Mouse (Mus musculus): ENCODE data around the gene Psma3. TPM values are rescaled to one million over a fixed set of nuclear protein-coding genes. Genes with fewer than 3 reads are reported as not detected.

Gene Psma3
- 100 to 1,000 TPM; 381 to 435 TPM for total RNA-seq (2021)
- long read RNA-seq, experiment 1, transcript Psma3-201 (11 exons, 875 nt) = minor isoform, 13 of 250 reads
- long read RNA-seq, experiment 1, transcript Psma3-202 (11 exons, 2,846 nt) = major isoform, 211 of 250 reads
- long read RNA-seq, experiment 1, partial matches to known transcripts = 3 of 250 reads
- long read RNA-seq, experiment 1, other reads (novel, unspliced or antisense) = 16 of 250 reads
- long read RNA-seq, experiment 2, transcript Psma3-201 (11 exons, 875 nt) = minor isoform, 15 of 284 reads
- long read RNA-seq, experiment 2, transcript Psma3-202 (11 exons, 2,846 nt) = major isoform, 238 of 284 reads
- long read RNA-seq, experiment 2, partial matches to known transcripts = 7 of 284 reads
- long read RNA-seq, experiment 2, other reads (novel, unspliced or antisense) = 19 of 284 reads

DNA sequence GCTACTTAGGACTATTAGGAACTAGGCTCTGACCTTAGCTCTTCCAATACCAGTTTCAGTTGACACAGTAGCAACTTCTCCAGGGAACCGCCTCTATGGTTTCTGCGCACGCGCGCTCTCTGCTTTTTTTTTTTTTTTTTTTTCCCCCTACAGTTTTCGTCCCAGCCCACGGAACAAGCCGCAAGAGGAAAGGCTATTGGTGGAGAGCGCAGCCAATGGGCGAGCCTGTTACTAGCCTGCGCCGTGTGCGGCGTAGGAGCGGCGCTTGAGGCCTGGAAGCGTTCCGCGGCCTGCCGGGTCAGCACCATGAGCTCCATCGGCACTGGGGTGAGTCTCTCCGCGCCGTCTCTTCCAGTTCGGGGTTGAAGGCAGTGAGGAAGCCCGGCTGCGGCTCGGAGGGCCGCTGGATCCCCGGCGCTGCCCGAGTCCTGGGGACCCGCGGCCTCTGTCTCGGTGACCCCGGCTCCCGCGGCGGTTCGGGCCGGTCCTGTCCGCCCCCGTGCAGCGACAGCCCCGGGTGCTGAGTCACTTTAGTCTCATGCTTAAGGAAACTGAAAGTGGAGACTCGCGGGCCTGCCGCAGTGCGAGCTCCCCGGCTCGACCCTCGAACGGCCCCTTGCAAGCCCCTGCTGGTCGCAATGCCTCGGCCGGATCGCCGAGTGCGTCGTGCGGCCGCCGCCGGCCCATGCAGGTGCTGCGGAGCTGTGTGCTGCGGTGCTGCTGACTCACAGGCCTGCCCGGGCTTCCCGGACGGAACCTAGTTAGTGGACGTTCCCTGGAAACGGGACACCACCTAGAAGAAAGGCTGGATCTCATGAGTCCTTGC is at the start of gene Psma3:
TSS of gene Psma3 (plus strand) at position 181 of the 826 bp plus-strand sequence.
- intact Hi-C loops (cut with DNase I; ENCODE audit: low total_unique reads) = no loop called here
- peak; percentile 90 for DNase-seq

DNA sequence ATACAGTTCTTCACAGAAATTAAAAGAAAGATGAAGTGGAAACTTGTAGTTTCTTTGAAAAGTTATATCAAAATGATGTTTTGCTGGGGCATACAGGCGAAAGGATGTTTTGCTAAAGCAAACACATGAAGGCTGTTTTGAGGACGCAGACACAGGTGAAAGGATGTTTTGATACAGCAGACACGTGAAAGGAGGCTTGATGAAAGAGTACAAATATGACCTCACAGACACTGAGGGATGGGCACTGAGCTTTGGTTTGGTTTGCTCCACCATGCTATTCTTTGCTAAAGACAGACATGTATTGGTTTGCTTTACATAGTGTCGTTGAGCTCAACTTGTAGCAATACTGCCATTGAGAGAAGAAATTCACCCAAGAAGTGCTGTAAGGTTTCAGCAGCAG is 44.6 kb upstream of the Psma3 start:
- intact Hi-C loops (cut with DNase I; ENCODE audit: low total_unique reads) = no loop called here
- DNase-seq = no peak

GRCm38 (mm10) chr12:70937150-70937549 is 37.3 kb upstream of the Psma3 start:
- DNase-seq = no peak
- intact Hi-C loops (cut with DNase I; ENCODE audit: low total_unique reads) = no loop called here

- intact Hi-C loops (cut with DNase I; ENCODE audit: low total_unique reads) = no loop called here
- peak; percentile 94 for DNase-seq
These were observed 36.6 kb upstream of the Psma3 start, which contains the start of gene Actr10 for GRCm38 (mm10) chr12:70937571-70938384. Gene Actr10, plus strand, starts transcription at chr12:70937857.

GRCm38 (mm10) chr12:70940806-70941205 is 33.6 kb upstream of the Psma3 start:
- no peak for DNase-seq
- intact Hi-C loops (cut with DNase I; ENCODE audit: low total_unique reads) = no loop called here

DNA sequence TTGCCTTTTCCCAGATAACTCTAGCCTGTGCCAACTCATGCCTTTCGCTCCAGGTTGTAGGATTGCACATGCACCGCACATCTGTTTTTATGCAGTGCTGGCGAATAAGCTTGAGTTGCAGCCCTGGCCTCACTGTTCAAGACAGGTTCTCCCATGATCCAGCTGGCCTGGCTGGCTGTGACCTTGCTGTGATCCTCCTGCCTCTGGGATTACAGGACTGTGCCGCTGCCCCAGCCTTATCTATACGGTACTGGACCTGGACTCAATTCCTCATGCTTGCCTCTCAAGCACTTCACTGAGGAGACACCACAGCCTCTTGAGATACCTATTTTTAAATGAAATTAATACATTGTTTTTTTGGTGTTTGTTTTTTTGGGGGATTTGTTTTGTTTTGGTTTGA is 30.2 kb upstream of the Psma3 start:
- intact Hi-C loops (cut with DNase I; ENCODE audit: low total_unique reads) = no loop called here
- no peak for DNase-seq

DNA sequence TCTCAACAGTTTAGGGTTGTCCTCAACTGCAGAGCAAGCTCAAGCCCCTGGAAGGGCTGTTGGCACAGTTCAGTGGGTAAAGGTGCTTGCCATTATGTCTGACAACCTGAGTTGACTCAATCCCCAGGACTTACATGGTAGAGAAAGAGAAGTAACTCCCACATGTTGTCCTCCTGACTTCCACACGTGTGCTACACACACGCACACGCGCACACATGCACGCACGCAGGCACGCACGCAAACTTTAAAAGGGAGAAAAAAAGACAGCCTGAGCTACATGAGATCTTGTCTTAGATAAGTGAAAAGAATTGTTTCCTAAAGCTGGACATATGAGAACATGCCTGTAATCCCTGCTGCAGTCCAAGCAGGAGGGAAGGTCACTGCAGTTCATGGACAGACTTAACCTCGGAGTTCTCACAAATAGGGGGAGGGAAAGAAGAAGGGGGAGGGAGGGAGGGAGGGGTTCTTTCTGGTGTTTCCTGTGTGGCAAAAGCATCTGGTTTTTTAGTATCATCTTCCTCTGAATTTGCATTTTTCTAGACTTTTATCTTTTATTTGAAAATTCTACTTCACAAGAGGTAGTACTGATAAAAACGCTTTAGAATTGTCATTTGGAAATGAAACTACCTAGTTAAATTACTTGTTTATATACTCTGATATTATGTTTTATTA is 27.7 kb upstream of the Psma3 start:
- DNase-seq = no peak
- intact Hi-C loops (cut with DNase I; ENCODE audit: low total_unique reads) = no loop called here

DNA sequence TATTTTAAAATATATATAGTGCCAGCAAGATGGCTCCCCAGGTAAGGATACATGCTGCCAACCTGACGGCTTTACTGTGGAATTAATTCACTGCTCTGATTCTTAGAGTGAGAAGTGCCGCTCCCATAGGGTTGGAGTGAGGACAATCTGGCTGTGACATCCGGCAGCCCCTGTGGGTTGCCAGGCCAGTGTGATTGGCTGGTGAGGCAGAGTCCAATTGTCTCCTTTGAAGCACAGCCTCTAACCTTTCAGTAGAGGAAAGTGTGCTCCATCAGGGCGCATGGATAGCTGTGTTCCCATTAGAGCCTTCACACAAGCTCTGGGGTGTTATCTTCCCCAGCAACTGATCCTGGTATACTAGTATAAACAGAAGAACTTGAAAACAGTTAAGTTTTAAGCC is 15.8 kb upstream of the Psma3 start:
- DNase-seq = no peak
- intact Hi-C loops (cut with DNase I; ENCODE audit: low total_unique reads) = no loop called here

DNA sequence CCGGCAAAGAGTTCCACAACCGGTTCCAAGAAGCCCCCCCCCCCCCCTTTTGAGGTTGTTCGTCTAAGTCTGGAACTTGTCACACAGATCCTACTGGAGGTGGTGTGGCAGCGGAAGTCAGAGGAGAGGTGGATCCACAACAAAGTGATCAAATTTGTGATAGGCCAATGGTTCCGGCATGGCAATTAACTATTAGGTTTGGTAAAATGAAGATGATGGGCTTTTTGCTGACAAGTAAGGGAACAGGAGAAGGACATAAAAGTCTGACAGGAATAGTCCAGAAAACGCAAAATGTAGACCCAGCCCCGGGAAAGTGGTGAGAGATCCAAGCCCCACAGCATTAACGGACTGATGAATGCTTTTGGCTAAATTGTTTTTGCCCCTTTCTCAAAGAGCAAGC is 6.8 kb upstream of the Psma3 start:
- no peak for DNase-seq
- intact Hi-C loops (cut with DNase I; ENCODE audit: low total_unique reads) = no loop called here

GRCm38 (mm10) chr12:70968141-70968790 is 6.2 kb upstream of the Psma3 start:
- intact Hi-C loops (cut with DNase I; ENCODE audit: low total_unique reads) = no loop called here
- peak; percentile 83 for DNase-seq

DNA sequence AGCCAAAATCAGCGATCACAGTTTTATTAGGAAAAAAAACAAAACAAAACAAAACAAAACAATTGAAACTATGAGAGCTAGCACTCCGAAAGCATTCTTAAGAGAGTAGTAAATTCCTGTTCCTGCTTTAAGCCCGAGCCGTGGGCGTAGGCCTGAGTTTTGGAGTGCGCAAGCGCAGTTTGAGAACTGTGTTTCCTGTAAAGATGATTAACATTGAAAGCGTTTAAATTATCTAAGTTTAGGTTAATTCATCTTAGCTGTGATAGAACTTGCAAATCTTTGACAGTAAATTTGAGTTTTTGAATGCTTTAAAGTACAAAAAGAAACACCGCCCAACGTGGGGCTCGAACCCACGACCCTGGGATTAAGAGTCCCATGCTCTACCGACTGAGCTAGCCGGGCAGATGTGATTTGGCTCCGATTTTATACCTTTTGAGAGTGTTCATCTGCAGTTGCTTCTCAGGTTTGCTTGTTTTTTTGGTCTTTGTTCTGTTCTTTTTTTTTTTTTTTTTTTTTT is 5.6 kb upstream of the Psma3 start:
- DNase-seq = peak; percentile 69
- intact Hi-C loops (cut with DNase I; ENCODE audit: low total_unique reads) = no loop called here

DNA sequence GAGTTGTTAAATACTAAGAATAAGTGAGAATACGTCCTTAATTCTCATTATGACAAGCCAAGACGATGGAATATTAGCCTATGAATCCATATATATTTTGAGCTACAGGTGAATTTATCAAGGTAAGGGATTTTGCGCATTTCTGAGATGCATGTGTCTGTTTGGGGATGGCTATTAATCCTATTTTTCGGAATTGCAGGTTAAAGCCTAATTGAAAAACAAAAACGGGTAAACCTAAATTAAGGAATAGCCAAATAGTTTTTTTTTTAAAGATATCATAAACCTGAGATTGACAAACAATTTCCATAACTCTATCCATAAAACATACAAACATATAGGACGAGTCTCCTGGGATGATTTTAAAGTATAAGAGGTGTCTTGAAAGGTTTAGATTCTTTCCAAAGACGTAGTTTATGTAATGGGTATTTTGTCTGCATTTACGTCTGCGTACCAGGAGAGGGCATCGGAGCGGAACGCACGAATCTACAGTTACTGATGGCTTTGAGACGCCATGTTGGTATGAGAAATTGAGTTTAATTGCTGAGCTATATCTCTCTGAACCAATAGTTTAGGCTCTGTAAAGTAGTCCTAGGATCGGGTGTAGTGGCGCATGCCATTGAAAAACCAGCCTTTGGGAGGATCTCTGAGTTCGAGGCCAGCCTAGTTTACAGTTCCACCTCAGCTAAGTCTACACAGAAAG is 4.8 kb upstream of the Psma3 start:
- intact Hi-C loops (cut with DNase I; ENCODE audit: low total_unique reads) = no loop called here

GRCm38 (mm10) chr12:70973831-70974230 is 590 bp upstream of the Psma3 start:
- intact Hi-C loops (cut with DNase I; ENCODE audit: low total_unique reads) = no loop called here
- no peak for DNase-seq

More for the DNA sequence above, 4.8 kb upstream of the Psma3 start:
- DNase-seq = peak; percentile 28

GRCm38 (mm10) chr12:70975406-70975805 is 985 bp downstream of the Psma3 start:
- intact Hi-C loops (cut with DNase I; ENCODE audit: low total_unique reads) = no loop called here
- DNase-seq = no peak

- intact Hi-C loops (cut with DNase I; ENCODE audit: low total_unique reads) = no loop called here
These were observed 1.5 kb downstream of the Psma3 start for GRCm38 (mm10) chr12:70975891-70976290.

DNA sequence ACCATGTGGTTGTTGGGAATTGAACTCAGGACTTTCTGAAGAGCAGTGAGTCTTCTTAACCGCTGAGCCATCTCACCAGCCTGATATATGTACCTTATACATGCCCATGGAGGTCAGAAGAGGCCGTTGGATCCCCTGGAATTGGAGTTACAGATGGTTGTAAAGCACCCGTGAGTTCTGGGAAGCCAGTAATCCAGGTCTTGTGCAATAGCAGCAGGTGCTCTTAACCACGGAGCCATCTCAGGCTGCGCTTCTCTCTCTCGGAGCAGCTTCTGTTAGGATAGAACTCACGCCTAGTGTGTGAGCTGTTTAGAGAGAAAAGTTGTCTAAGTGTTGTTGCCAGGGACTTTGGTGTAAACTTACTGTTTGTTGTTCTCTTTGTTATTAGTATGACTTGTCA is 3.9 kb downstream of the Psma3 start:
- DNase-seq = no peak

More at GRCm38 (mm10) chr12:70975891-70976290, 1.5 kb downstream of the Psma3 start:
- DNase-seq = no peak

GRCm38 (mm10) chr12:70984855-70985550 is 10.6 kb downstream of the Psma3 start:
- no peak for DNase-seq
- intact Hi-C loops (cut with DNase I; ENCODE audit: low total_unique reads) = no loop called here

More for the DNA sequence above, 3.9 kb downstream of the Psma3 start:
- intact Hi-C loops (cut with DNase I; ENCODE audit: low total_unique reads) = no loop called here

Data from gastrocnemius, postnatal 14 days (tissue).